ENCODE assay signal across 22 mouse cellular contexts in the genomic region with DNA sequence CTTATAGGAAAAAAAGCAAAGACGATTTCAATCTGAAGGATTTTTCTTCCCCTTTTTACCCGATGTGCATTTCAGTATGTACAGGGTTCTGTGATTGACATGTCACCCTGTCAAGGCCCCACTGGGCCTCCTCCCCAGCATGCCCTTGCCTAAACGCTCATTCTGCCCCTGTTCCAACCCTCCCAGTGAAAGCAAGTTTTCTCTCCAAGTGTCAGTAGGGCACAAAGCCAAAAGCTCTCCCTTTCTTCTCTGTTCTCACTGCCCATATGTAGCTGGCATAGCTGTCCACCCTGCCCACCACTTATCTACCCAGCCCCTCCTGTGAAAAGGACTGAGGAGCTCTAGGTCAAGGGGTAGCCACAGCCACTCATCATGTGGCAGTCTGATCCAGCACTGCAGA. TPM values are rescaled to one million over a fixed set of nuclear protein-coding genes. Genes with fewer than 3 reads are reported as not detected.
DNase-seq lines count a peak whose midpoint lies in the region; ATAC-seq and TF ChIP-seq lines count a peak whose summit lies in the region.
"Had no signal": no experiment of that assay in that cellular context is flagged by ENCODE, and none has a peak within 500 bp of the region (broad histone marks: within the 10 kb centered on the region; RNA-seq: fewer than 3 reads in every experiment).

No protein-coding gene starts in this region.

- peak overlapping the region; percentile 53 for H3K27ac ChIP-seq in hindbrain, embryonic 10.5 days
- H3K27ac ChIP-seq in hindbrain, embryonic 11.5 days (ENCODE audit: low read depth, low read length): no peak overlapping the region
- H3K27ac ChIP-seq in hindbrain, postnatal 0 days: peak overlapping the region; percentile 64
- H3K27ac ChIP-seq: forebrain, embryonic 15.5 days; kidney, postnatal 0 days; liver, embryonic 13.5 days had no signal

- H3K9me3 ChIP-seq in hindbrain, embryonic 10.5 days: no peaks in the 10 kb centered on the region
- no peaks in the 10 kb centered on the region for H3K9me3 ChIP-seq in hindbrain, embryonic 11.5 days (ENCODE audit: control insufficient read depth, low read length)
- H3K9me3 ChIP-seq in hindbrain, postnatal 0 days (ENCODE audit: low read length): no peaks in the 10 kb centered on the region
- H3K9me3 ChIP-seq: embryonic facial prominence, embryonic 10.5 days; forebrain, embryonic 15.5 days; G1E; limb, embryonic 12.5 days; liver, embryonic 13.5 days; megakaryocyte, embryonic 14.5 days had no signal

- no peak overlapping the region for H3K9ac ChIP-seq in hindbrain, embryonic 11.5 days (ENCODE audit: low read depth, low read length)
- no peak overlapping the region for H3K9ac ChIP-seq in hindbrain, postnatal 0 days (replicated peaks; ENCODE audit: low read length)
- H3K9ac ChIP-seq: forebrain, embryonic 15.5 days; limb, embryonic 12.5 days; liver, embryonic 13.5 days had no signal

- H3K4me1 ChIP-seq in hindbrain, embryonic 10.5 days (replicated peaks): peaks cover 53% of the 10 kb centered on the region
- peaks cover 10% of the 10 kb centered on the region for H3K4me1 ChIP-seq in hindbrain, embryonic 11.5 days (replicated peaks; ENCODE audit: control insufficient read depth, insufficient read depth, low read length)
- peaks cover 29% of the 10 kb centered on the region for H3K4me1 ChIP-seq in hindbrain, postnatal 0 days (ENCODE audit: insufficient read depth, low read length)

- no peak for DNase-seq in hindbrain, embryonic 10.5 days (ENCODE audit: low spot score)
- no peak for DNase-seq in hindbrain, embryonic 11.5 days (ENCODE audit: low spot score)
- DNase-seq in 3T3-L1 (ENCODE audit: low read depth, low spot score): peak; percentile 50
- DNase-seq in adipocyte (ENCODE audit: low spot score): peak; percentile 83
- peak; percentile 57 for DNase-seq in hindbrain, postnatal 0 days (ENCODE audit: low spot score)
- DNase-seq in spleen, postnatal 14 days (ENCODE audit: low spot score in 2 of 2): no peak
- DNase-seq: adrenal gland, adult 2 months; cerebellum, adult 18-20 months; cerebellum, postnatal 36 days; liver, embryonic 13.5 days had no signal

- TF ChIP-seq CTCF in hindbrain, postnatal 0 days (IDR thresholded peaks at IDR 0.05; ENCODE audit: low read depth): no peak

- no peaks in the 10 kb centered on the region for H3K36me3 ChIP-seq in hindbrain, embryonic 10.5 days
- no peaks in the 10 kb centered on the region for H3K36me3 ChIP-seq in hindbrain, embryonic 11.5 days (ENCODE audit: control insufficient read depth, insufficient read depth, low read length)
- no peaks in the 10 kb centered on the region for H3K36me3 ChIP-seq in hindbrain, postnatal 0 days (ENCODE audit: insufficient read depth, low read length)
- H3K36me3 ChIP-seq: embryonic facial prominence, embryonic 10.5 days; forebrain, embryonic 15.5 days; limb, embryonic 12.5 days; liver, embryonic 13.5 days had no signal

- no peaks in the 10 kb centered on the region for H3K27me3 ChIP-seq in hindbrain, embryonic 10.5 days (ENCODE audit: insufficient read depth, poor library complexity, severe bottlenecking)
- no peaks in the 10 kb centered on the region for H3K27me3 ChIP-seq in hindbrain, embryonic 11.5 days (ENCODE audit: control insufficient read depth, insufficient read depth, low read length)
- no peaks in the 10 kb centered on the region for H3K27me3 ChIP-seq in hindbrain, postnatal 0 days (ENCODE audit: insufficient read depth, low read length)
- H3K27me3 ChIP-seq: forebrain, embryonic 15.5 days; limb, embryonic 12.5 days; liver, embryonic 13.5 days; megakaryocyte, embryonic 14.5 days had no signal

- WGBS in hindbrain, embryonic 10.5 days: 46% methylated on average over 3 of the region's 3 CpGs
- 54% methylated on average over 3 of the region's 3 CpGs for WGBS in hindbrain, embryonic 11.5 days
- 17% methylated on average over 3 of the region's 3 CpGs for WGBS in hindbrain, postnatal 0 days

- no peak overlapping the region for H3K4me2 ChIP-seq in hindbrain, embryonic 11.5 days (replicated peaks; ENCODE audit: low read depth, low read length)
- no peak overlapping the region for H3K4me2 ChIP-seq in hindbrain, postnatal 0 days (ENCODE audit: low read depth, low read length)
- H3K4me2 ChIP-seq: forebrain, embryonic 15.5 days; limb, embryonic 12.5 days; liver, embryonic 13.5 days had no signal

- no peak overlapping the region for H3K4me3 ChIP-seq in hindbrain, embryonic 10.5 days
- no peak overlapping the region for H3K4me3 ChIP-seq in hindbrain, embryonic 11.5 days (ENCODE audit: low read depth, low read length)
- no peak overlapping the region for H3K4me3 ChIP-seq in hindbrain, postnatal 0 days (ENCODE audit: low read length)
- H3K4me3 ChIP-seq: embryonic facial prominence, embryonic 10.5 days; forebrain, embryonic 15.5 days; limb, embryonic 12.5 days; liver, embryonic 13.5 days; myocyte had no signal

- ATAC-seq in hindbrain, embryonic 11.5 days (ENCODE audit: low FRiP score): no peak
- peak; percentile 39; the same call in 1 of the 2 replicates for ATAC-seq in hindbrain, postnatal 0 days
- no peak for ATAC-seq in megakaryocyte progenitor cell, adult 5-6 weeks (replicated peaks; ENCODE audit: poor library complexity)
- ATAC-seq: CD4-positive, CD25-positive, alpha-beta regulatory T cell, adult 4 months; forebrain, embryonic 15.5 days; inflammation-experienced regulatory T-cells, adult 6 months; lung, postnatal 0 days had no signal

RNA-seq across cellular contexts. Expression of a gene that starts 17.8 kb away (rescaled TPM):
- polyA plus RNA-seq in hindbrain, embryonic 10.5 days (2016; fragmentation: Nextera tagmentation; extraction: Ambion mirVana): 2.3 and 2.4 TPM in 2 replicates
- polyA plus RNA-seq in hindbrain, embryonic 11.5 days (2014; fragmentation: Nextera tagmentation; extraction: Ambion mirVana): 4.5 and 4.7 TPM in 2 replicates
- total RNA-seq in hindbrain, postnatal 0 days (2014; rRNA removed): 54.8 and 59.8 TPM in 2 replicates
- 6.0 and 6.1 TPM in 2 replicates for polyA plus RNA-seq in hindbrain, postnatal 0 days (2015; fragmentation: Nextera tagmentation; extraction: Ambion mirVana)
- total RNA-seq in megakaryocyte progenitor cell, adult 5-6 weeks (2015): not detected in 2 replicates
- total RNA-seq in megakaryocyte progenitor cell, adult 5-6 weeks (2017): 0.61 TPM in 1 of 2 replicates, not detected in the other
- total RNA-seq: granulocyte monocyte progenitor cell, adult 5-6 weeks had no signal
- polyA plus RNA-seq: G1E had no signal

Comparison
In these comparisons a context has a peak if more than half of its experiments do, and no peak if none do; other contexts are left out.
1. DNase-seq: peak in 3T3-L1 (single experiment), adipocyte (single experiment) and hindbrain, postnatal 0 days (single experiment); none in hindbrain, embryonic 10.5 days (single experiment), hindbrain, embryonic 11.5 days (single experiment) and spleen, postnatal 14 days (0 of 2).